Mouse (Mus musculus): ENCODE data around the gene Rexo5.

The Rexo5 gene

GRCm38 (mm10) chr7:119841820-119842449, 48.1 kb downstream of the Rexo5 start:
- in situ Hi-C loops (cut with MboI, MseI): loop anchor here (10.0 to 25.0 kb wide), 2 partner anchors 283 to 795 kb away; partner anchors contain the start of gene Uqcrc2

- in situ Hi-C loops (cut with MboI, MseI): loop anchor here (10.0 to 25.0 kb wide), 2 partner anchors 279 to 792 kb away; partner anchors contain the start of gene Uqcrc2
Observed at GRCm38 (mm10) chr7:119845541-119845940, 51.7 kb downstream of the Rexo5 start.

- in situ Hi-C loops (cut with MboI, MseI): loop anchor here (10.0 to 25.0 kb wide), 2 partner anchors 277 to 790 kb away; partner anchors contain the start of gene Uqcrc2
Observed at GRCm38 (mm10) chr7:119847396-119847795, 53.6 kb downstream of the Rexo5 start.

- in situ Hi-C loops (cut with MboI, MseI): loop anchor here (10.0 to 25.0 kb wide), 2 partner anchors 276 to 788 kb away; partner anchors contain the start of gene Uqcrc2
Observed at GRCm38 (mm10) chr7:119849096-119849495, 55.3 kb downstream of the Rexo5 start.

GRCm38 (mm10) chr7:119850737-119851136, 56.9 kb downstream of the Rexo5 start:
- in situ Hi-C loops (cut with MboI, MseI): loop anchor here (10.0 kb wide), 1 partner anchor 254 kb away; the partner anchor contains the start of gene Tmem159

- in situ Hi-C loops (cut with MboI, MseI): loop anchor here (10.0 kb wide), 1 partner anchor 252 kb away; the partner anchor contains the start of gene Tmem159
Observed at GRCm38 (mm10) chr7:119852494-119852893, 58.7 kb downstream of the Rexo5 start.

GRCm38 (mm10) chr7:119853186-119853585, 59.4 kb downstream of the Rexo5 start:
- in situ Hi-C loops (cut with MboI, MseI): loop anchor here (10.0 kb wide), 1 partner anchor 252 kb away; the partner anchor contains the start of gene Tmem159

GRCm38 (mm10) chr7:119854362-119854761, 60.6 kb downstream of the Rexo5 start:
- in situ Hi-C loops (cut with MboI, MseI): loop anchor here (10.0 kb wide), 1 partner anchor 250 kb away; the partner anchor contains the start of gene Tmem159

- in situ Hi-C loops (cut with MboI, MseI): loop anchor here (5.0 to 10.0 kb wide), 2 partner anchors 182 to 250 kb away; partner anchors contain the start of gene Tmem159
Observed at GRCm38 (mm10) chr7:119855031-119855430, 61.2 kb downstream of the Rexo5 start.

GRCm38 (mm10) chr7:119859476-119859875, 65.7 kb downstream of the Rexo5 start:
- in situ Hi-C loops (cut with MboI, MseI): loop anchor here (5.0 to 10.0 kb wide), 2 partner anchors 178 to 245 kb away; partner anchors contain the start of gene Tmem159

GRCm38 (mm10) chr7:119860116-119860515, 66.3 kb downstream of the Rexo5 start:
- in situ Hi-C loops (cut with MboI, MseI): no loop called here

GRCm38 (mm10) chr7:119860554-119860953, 66.7 kb downstream of the Rexo5 start:
- in situ Hi-C loops (cut with MboI, MseI): no loop called here

GRCm38 (mm10) chr7:119860971-119861334, 67.1 kb downstream of the Rexo5 start:
- in situ Hi-C loops (cut with MboI, MseI): no loop called here

- in situ Hi-C loops (cut with MboI, MseI): no loop called here
Observed at GRCm38 (mm10) chr7:119861335-119862091, 67.7 kb downstream of the Rexo5 start.

- in situ Hi-C loops (cut with MboI, MseI): no loop called here
Observed at GRCm38 (mm10) chr7:119862167-119862566, 68.4 kb downstream of the Rexo5 start.

GRCm38 (mm10) chr7:119864500-119864899, 70.7 kb downstream of the Rexo5 start:
- in situ Hi-C loops (cut with MboI, MseI): no loop called here

GRCm38 (mm10) chr7:119866136-119866535, 72.3 kb downstream of the Rexo5 start:
- in situ Hi-C loops (cut with MboI, MseI): no loop called here

- in situ Hi-C loops (cut with MboI, MseI): no loop called here
Observed at GRCm38 (mm10) chr7:119872204-119872603, 78.4 kb downstream of the Rexo5 start.

- in situ Hi-C loops (cut with MboI, MseI): no loop called here
Observed at GRCm38 (mm10) chr7:119873050-119873449, 79.2 kb downstream of the Rexo5 start.

- in situ Hi-C loops (cut with MboI, MseI): no loop called here
Observed at GRCm38 (mm10) chr7:119875776-119876440, 82.1 kb downstream of the Rexo5 start.

- in situ Hi-C loops (cut with MboI, MseI): no loop called here
Observed at GRCm38 (mm10) chr7:119879171-119879570, 85.4 kb downstream of the Rexo5 start.

GRCm38 (mm10) chr7:119880345-119880744, 86.5 kb downstream of the Rexo5 start:
- in situ Hi-C loops (cut with MboI, MseI): no loop called here

Data from regulatory T cell (primary cell).